In the genomic region with DNA sequence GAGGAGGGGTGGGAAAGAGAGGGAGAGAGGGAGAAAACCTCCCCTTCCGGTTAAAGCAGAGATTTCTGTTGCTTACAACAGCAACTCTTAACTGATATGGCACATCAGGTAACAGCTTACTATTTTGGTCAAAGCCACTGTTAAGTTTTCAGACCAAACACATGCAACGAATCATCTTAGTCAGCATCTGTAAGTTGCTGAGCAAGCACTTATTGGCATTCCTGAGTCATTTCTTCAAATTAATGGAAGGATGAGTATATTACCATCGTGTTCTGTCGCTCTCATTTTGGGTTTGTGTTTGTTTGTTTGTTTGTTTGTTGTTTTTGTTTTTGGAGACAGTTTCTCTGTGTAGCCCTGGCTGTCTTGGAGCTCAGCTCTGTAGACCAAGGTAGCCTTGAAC, we compare ENCODE assay signal across 2 mouse cellular contexts.
TF ChIP-seq lines count a peak whose summit lies in the region.

No protein-coding gene starts in this region.

TF ChIP-seq in CH12.LX, 34 proteins besides CTCF, POLR2A, EP300 and RAD21 (continued from another document):
- peak; percentile 91 for TF ChIP-seq MAFK (IDR thresholded peaks at IDR 0.05; ENCODE audit: insufficient replicate concordance, low read length)

TF ChIP-seq in MEL, 35 proteins besides CTCF, POLR2A, EP300 and RAD21 (continued from another document):
- TF ChIP-seq NELFE (IDR thresholded peaks at IDR 0.05; ENCODE audit: low read depth, low read length) = no peak
- no peak for TF ChIP-seq ELF1 (IDR thresholded peaks at IDR 0.05; ENCODE audit: low read depth, low read length)
